Mouse (Mus musculus) megakaryocyte, embryonic 14.5 days (primary cell): ENCODE measurements at regions not wholly inside any gene's neighbourhood (a gene's known extent, or its start where the extent isn't known, plus 50 kb on each side); places are given as distances from the start of the nearest gene placed in this dataset.

Source experiments
- FLI1 ChIP-seq: IDR thresholded peaks from 2 replicates; pipeline ENCODE4 v1.6.1; 2012; ENCODE audit warnings: low read length, inconsistent platforms, mixed read lengths
- GATA1 ChIP-seq: IDR thresholded peaks from 3 replicates; pipeline ENCODE4 v1.6.1; 2012; ENCODE audit warnings: mixed read lengths, low read length, inconsistent platforms, borderline replicate concordance

GRCm38 (mm10) chr2:148186363-148186991, 139.7 kb upstream of the Foxa2 start:
- TF ChIP-seq GATA1 (no peak), FLI1 (no peak)
